Mouse (Mus musculus) megakaryocyte-erythroid progenitor cell, adult 5-6 weeks (primary cell): ENCODE data around the gene Hist1h2bc. TPM values are rescaled to one million over a fixed set of nuclear protein-coding genes. Genes with fewer than 3 reads are reported as not detected.
A peak's percentile ranks its signal among the peaks of the same experiment; 100 is the strongest.
"Not testable (repeated sequence)": the region's sequence is repeated elsewhere in the genome, so short reads cannot be mapped to it uniquely, and the experiment has no call there.

ENCODE experiments used
- ATAC-seq: replicated peaks from 2 replicates; pipeline ENCODE4 v1.8.0; 2016; ENCODE audit warnings: mild to moderate bottlenecking, inconsistent platforms; ENCODE audit not compliant: severe bottlenecking, poor library complexity, low FRiP score, low TSS enrichment
- total RNA-seq, 2 experiments: library from RNA; stranded (forward) in 1 of 2; stranded (reverse) in 1 of 2; fragments of 200-1000, 215-1000 nt in 1 of 2; fragments of >200 nt in 1 of 2; fragmentation: Nextera tagmentation in 1 of 2; gene quantifications; 2 replicates each; pipeline ENCODE4 v1.2.3; 2014 to 2017

Gene Hist1h2bc
- total RNA-seq, 2 experiments from 2014 or later, result 74.9 to 209 TPM

- peak; percentile 69 for ATAC-seq
These were observed 13.7 kb downstream of the Hist1h2bc start for GRCm38 (mm10) chr13:23697491-23698299.

DNA sequence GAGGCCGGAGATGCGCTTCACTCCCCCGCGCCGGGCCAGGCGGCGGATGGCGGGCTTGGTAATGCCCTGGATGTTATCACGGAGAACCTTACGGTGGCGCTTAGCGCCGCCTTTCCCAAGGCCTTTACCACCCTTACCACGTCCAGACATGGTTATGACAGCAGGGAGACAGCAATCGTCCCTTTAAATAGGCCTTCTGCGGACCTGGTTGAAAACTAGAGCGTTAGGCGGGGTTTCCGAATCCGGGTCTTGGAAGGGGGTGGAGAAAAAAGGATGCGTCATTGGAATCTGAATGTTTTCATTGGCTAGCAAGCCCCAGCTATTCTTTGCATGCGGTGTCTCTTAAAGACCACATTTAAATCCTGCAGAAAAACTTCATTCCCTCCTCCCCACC, 14.3 kb downstream of the Hist1h2bc start, which contains the start of gene Hist1h4c:
Gene Hist1h4c (minus strand): TSS at position 155 of the 394 bp plus-strand sequence.
- ATAC-seq, result peak; percentile 87

DNA sequence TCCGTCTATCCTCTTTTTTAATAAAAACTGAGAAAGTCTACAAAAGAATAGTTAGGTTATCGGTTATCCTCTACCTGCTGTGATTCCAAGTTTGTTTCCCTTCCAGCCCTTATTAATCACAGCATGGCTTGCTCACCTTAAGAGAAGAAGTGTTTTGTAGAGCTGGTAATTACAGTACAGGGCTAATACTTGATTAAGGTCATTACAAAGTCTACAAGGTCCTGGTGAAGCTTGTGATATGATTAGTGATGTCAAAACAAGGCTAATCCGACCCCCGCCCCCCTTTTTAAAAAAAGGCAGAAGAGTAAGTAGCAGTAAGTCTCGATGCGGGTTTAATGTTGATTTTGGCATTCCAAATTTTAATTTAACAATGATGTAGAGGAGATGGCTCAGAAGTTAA, 15.0 kb downstream of the Hist1h2bc start:
- no peak for ATAC-seq

GRCm38 (mm10) chr13:23699767-23700166, 15.8 kb downstream of the Hist1h2bc start:
- no peak for ATAC-seq

DNA sequence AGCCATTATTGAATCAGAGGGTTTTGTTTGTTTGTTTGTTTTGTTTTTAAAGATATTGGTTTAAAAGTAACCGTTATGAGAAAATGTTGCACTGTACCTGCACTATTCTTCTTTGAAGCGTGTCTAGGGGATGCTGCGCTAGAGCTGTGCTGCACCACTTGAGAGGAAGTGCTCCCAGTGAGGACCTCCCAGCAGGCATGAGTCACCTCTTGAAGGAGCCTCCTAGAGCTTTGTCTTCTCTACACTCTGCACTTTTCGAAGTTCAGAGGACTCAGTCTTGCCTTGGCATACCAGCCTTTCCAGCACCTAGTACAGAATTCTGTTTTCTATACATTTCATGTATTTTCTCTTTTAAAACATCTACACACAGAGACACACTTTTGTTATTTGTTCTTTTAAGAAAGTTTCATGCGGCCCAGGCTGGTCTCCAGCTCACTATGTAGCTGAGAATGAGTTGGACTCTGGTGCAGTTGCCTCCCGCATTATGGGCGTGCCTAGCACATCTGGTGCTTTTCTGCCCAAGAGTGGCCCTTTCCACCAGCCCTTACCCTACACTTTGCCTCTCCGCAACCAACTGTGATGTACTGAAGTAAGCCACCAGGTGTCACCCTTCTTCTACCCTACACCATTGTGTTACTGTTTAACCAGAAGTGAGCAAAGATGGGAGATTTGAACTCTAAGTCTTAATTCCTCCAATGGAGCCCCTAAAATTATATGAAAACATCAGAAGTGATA, 17.0 kb downstream of the Hist1h2bc start:
- ATAC-seq, result peak; percentile 63

GRCm38 (mm10) chr13:23702220-23702619, 18.2 kb downstream of the Hist1h2bc start:
- no peak for ATAC-seq

GRCm38 (mm10) chr13:23702801-23703200, 18.8 kb downstream of the Hist1h2bc start:
- not testable (repeated sequence) for ATAC-seq

DNA sequence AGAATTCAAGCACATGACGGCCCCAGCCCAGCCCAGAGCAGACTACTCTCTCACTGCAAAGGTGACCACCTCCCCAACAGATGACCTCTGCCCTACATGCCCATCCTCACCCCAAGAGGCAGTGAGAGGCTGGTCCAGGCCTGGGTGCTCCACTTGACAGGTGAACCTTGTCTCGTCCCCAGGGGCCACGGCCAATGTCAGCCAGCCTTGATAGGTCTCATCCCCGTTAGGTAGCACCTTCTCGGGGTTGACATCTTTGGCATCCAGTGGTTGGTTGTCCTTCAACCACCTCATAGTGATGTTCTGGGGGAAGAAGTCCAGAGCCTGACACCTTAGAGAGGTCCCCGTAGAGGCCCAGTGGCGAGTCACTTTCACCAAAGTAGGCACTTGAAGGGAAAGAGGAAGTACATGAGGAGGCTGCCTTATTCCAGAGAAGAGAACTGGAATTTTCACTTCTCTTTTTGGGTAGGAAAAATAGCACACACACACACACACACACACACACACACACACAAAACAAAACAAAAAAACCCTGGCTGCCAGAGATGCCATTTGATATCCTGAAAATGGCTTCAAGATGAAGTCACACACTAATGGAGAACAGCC, 21.9 kb downstream of the Hist1h2bc start:
- no peak for ATAC-seq

DNA sequence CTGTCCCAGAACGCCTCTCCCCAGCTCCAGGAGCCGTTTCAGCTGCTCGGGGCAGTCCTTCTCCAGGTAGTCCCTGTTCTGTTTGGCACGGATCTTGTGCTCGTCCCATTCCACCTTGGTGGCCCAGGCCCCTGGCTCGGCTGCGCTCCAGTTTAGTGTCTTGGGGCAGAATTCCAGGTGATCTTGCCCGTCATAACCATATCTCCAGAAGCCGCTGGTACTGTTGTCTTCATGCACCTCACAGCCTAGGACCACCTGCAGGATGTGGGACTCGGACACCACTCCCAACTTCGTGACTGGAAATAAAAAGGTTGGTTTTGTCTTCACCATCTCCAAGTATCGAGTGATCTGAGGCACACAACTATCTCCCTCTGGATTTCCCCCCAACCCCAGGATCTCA, 22.8 kb downstream of the Hist1h2bc start:
- ATAC-seq, result no peak

GRCm38 (mm10) chr13:23708041-23708440, 24.0 kb downstream of the Hist1h2bc start:
- ATAC-seq, result no peak

DNA sequence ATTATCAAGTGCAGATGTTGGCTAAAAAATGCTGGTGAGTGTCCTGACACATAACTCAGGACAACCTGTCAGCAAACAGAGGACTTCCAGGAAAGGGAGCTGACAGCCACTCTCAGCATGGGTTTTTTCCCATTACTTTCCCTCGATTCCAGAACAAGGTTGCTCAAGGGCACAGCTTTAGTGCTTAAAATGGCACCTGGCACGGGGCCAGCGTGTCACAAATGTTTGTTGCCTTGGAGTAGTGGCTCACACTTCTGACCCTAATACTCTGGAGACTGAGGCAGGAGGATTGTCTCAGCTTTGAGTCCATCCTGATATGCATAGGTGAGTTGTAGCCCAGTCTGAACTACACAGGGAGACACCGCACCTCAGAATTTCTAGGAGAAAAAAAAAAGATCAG, 24.7 kb downstream of the Hist1h2bc start:
- ATAC-seq, result no peak

DNA sequence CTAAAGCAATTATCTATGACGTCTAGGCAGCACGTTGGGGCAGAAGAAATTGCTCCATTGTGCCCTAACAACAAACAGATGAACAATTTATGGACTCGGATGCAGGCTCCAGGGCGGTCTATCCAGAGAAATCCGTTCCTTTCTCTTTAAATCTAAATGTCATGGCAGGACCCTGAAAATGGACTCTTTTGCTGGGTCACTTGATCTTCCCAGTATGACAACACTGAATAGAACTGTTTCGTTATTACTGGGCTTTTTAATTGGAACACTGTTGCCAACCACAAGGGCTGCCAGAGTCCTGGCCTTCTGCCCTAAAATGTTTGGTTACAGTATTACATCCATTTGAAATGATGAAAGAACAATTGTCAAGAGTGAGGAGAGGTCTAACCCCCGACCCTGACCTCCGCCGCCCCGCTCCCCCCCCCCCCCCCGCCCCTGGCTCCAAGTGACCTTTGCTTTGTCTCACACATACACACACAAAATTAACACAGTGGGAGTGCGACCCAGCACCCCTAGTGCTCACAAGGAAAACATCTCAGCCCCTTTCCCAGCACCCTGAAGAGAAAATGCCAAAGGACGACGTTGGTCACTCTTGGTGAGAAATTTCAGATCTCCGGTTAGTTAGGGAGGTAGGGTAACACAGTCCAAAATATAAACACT, 25.8 kb downstream of the Hist1h2bc start:
- no peak for ATAC-seq

DNA sequence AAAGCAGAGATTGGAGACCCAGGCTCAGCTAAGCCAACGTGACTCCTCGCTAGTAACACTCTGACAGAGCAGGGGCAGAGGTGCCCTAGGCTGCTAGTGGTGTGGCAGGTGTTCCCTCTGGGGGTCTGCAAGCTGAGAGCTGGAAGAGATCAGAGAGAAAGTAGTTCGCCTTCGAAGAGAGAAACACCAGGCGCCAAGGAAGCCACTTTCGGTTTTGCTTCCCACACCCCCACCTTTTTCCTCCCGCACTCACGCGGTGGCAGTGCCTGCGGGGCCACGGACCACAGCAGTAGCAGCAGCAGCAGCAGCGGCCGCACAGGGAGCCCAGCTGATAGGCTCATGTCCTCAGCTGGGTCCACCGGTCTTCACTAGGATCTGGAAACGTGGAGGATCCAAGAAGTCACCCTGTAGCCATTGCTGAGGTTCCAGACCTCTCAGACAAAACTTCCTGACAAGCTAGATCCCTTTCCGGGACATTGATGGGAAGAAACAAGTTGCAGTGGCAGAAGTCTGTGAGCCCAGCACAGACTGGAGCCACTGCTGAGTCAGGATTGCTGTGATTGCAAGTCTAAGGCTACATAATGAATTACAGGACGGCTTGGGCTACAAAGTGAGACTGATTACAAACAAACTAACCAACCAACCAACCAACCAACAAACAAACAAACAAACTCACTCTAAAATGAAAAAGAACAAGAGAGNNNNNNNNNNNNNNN, 26.5 kb downstream of the Hist1h2bc start, which contains the start of gene Hfe:
Gene Hfe (minus strand): TSS at position 481 of the 716 bp plus-strand sequence.
- ATAC-seq, result peak; percentile 73

DNA sequence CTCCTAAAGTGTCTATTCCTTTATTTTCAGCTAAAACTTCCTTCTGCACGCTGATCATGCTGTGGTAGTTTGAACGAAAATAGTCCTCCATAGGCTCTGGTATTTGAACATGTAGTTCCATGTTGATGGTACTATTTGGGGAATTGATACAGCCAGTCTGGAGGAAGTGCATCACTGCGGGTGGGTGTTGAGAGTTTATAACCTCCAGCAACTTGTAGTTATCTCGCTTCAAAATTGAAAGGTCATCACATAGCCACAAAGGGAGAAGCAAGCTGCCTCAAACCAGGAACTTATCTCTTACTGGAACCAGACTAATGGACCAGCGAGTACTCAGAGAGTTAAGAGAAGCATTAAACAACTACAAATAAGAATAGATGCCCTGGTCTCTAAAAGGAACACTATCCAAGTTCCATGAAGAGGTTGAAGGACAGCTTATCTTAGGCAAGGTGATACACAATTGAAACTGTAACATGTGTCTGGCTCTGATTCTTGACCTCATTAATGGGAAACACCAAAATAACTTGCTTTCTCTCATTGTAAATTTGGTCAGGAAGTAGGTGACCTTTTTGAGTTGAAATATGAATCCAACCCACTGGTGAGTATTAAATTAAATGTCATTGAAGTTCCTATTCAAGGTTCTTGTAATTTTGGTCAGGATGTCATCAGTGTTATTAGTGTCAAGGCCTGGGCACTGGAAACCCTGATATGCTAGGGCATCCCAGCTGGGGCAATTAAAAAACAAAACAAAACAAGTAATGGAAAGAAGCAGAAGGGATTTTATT, 32.5 kb downstream of the Hist1h2bc start:
- no peak for ATAC-seq

- ATAC-seq, result no peak
These were observed 33.2 kb downstream of the Hist1h2bc start for GRCm38 (mm10) chr13:23717176-23717575.

DNA sequence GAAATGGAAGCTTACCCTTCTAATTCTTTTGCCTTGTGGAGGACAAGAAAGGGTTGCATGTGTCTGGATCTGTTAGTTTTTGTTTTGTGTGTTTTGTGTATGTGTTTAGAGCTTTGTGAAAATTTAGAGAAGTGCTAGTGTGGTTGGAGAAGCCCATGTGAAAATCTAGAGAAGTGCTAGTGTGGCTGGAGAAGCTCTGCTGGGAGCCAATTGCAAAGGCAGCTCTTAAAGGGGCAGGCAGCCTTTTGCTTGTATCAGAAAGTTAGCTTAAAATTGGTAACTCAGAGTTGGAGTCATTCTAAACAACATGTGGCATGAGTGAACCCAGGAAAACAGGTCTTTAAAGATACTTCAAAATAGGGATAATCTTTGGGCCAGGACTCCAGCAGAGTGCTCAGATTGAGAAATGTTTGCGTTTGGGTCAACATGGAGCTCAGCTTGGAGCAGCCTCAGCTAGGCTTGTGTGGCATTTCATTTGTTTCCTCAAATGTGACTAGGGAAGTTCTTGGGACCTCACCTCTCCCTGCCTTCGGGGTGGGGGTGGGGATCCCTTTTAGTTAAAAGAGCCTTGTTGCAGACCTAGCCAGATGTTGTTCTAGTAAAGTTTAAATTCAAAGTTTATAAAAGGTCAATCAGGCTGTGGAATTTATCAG, 33.7 kb downstream of the Hist1h2bc start:
- ATAC-seq, result not testable (repeated sequence)

GRCm38 (mm10) chr13:23724239-23724638, 40.2 kb downstream of the Hist1h2bc start:
- peak; percentile 52; the same call in 1 of the 2 replicates for ATAC-seq

DNA sequence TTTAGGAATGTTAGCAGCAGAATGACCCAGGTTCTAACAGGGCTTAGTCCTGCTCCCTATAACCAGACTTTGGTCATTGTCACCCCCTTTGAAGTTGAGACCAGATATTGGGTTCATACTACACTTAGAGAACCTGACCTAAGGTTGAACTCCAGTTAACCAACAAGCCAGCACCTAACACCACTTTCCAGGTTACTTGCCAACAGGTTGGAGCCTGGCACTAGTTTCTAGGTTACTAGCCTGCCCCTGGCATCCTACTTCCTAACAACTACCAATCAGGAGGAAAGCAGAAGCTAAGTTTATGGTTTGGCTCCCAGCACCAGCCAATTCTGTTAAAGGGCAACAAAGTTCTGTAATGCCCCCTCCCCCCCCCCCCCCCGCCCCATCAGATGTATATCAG, 41.2 kb downstream of the Hist1h2bc start:
- ATAC-seq, result no peak
